Mouse (Mus musculus) T-helper 2 cell (primary cell): Measurements from ENCODE around the gene Gm5891.
"Not testable (repeated sequence)": the region's sequence is repeated elsewhere in the genome, so short reads cannot be mapped to it uniquely, and the experiment has no call there.

Experiments
- in situ Hi-C: fragments of 300-600 bp; cut with MboI, MseI; formaldehyde crosslinking; loops from one replicate; pipeline ENCODE4 v1.15.1; 2025; ENCODE audit warnings: high pct_unique_total_duplicates

Gene Gm5891

DNA sequence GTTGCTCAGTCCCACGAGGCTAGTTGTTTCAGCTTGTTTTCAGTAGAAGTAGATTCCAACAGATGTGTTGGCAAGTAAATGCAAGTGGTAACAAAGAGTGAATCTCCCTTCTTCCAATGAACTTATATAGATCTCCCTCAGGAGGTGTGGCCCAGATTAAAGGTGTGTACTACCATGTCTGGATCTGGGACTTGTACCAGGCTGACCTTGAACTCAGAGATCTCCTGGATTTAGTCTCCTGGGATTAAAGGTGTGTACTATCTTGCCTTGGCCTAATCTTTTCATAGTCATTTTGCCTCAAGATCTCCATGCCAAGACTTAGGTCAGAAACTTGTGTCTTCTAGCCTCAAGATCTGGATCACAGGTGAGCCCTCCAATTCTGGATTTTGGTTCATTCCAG, at the start of gene Gm5891:
Gm5891 (minus strand) TSS at position 101 of the 400 bp plus-strand sequence.
- in situ Hi-C loops, result not testable (repeated sequence)
